Mouse (Mus musculus) heart, adult 9 months (tissue): ENCODE measurements around the gene Rnf126.
"Not testable (repeated sequence)": the region's sequence is repeated elsewhere in the genome, so short reads cannot be mapped to it uniquely, and the experiment has no call there.

ENCODE experiments used
- DNase-seq, 2 experiments: peaks; one replicate each; pipeline ENCODE4 v3.0.0; 2022; ENCODE audit warnings: low spot score in 2 of 2

The Rnf126 gene

DNA sequence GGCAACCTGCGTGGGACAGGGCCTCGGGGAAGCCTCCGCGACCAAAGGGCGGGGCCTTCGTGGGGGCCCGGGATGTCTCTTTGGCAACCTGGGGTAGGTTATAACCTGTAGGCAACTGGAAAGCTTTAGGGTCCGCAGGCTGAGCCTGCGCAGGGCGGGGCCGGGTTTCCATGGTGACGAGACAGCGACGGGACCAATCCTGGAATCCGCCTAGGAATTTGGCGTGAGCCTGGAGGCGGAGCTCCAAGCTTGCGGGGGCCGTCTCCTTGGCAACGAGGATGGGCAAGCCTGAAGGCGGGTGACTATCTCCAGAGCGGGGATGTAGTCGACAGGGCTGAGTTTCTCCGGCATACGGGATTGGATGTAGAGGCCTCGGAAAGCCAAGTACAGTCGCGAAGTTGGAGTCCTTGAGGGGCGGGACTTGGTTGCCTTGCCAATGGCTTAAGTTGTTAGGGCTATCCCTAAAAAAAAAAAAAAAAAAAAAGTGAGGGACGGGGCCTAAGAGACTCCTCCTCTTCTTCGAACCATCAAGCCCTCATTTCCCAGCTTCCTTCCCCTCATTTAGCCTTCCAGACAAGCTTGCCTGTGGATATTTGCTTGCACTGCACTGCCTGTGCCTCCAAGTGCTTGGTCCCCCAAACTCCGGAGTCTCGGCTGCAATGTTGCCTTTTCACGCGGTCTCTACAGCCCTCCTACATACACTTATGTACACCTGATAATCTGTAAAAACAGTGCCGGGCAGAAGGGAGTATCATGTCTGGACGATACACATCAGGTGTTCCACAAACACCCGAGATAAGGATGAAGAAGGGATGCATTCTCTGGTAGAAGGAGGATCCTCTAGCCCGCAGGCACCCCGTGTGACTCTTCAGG is 856 bp upstream of the Rnf126 start:
- DNase-seq: peak; percentile 89

- DNase-seq: peak in 1 of 2 experiments; percentile 50
These were observed 698 bp downstream of the Rnf126 start for GRCm38 (mm10) chr10:79766001-79766507.

- DNase-seq: no peak
These were observed 1.5 kb downstream of the Rnf126 start for GRCm38 (mm10) chr10:79765228-79765745.

- DNase-seq: no peak
These were observed 2.5 kb downstream of the Rnf126 start for GRCm38 (mm10) chr10:79764234-79764633.

DNA sequence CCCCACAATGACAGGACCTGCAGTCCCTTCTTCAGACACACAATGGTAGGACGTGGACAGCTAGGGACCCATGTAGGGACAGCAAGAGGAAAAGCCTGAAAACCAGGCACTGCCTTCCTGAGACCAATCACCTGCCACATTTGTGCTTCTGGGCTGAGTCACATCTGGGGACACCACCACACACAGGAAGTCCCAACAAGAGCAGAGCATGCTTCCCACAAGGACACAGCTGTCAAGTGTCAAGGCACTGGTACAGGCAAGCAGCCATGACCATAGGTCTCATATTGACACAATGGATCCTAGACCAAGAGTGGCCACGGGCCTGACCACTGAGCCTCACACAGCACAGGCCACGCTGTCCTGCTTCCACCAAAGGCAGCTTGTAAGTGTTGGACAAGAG is 3.9 kb downstream of the Rnf126 start:
- DNase-seq: no peak

DNA sequence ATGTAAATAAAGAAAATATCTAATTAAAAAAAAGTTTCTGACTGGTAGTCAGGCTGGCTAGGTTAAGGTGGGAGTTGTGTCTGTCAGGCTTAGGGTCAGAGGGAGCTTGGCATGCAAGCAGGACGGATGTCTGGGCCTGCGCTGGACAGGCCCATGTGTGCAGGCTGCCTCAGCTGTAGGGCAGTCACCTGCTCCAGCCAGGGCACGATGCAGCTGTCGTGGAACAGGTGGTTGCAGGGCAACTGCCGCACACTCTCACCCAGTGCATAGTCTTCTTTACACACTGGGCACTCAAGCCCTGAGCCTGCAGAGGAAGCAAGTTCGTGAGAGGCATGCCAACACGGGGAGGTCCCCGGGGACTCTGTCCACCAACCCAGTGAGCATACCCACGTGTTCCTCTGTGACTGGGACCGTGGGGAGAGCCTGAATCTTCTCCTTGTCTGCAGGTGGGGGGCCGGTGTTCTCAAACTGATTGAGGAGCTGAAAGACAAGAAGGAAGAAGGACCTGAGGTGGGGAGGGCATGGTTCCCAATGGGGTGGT is 6.1 kb downstream of the Rnf126 start:
- DNase-seq: no peak

GRCm38 (mm10) chr10:79759675-79760074 is 7.1 kb downstream of the Rnf126 start:
- not testable (repeated sequence) for DNase-seq

GRCm38 (mm10) chr10:79756660-79757059 is 10.1 kb downstream of the Rnf126 start:
- DNase-seq: no peak

GRCm38 (mm10) chr10:79755854-79756253 is 10.9 kb downstream of the Rnf126 start:
- DNase-seq: no peak

GRCm38 (mm10) chr10:79754856-79755516 is 11.8 kb downstream of the Rnf126 start, which contains the start of gene Fgf22:
Gene Fgf22, plus strand, starts transcription at chr10:79755076.
- DNase-seq: no peak

DNA sequence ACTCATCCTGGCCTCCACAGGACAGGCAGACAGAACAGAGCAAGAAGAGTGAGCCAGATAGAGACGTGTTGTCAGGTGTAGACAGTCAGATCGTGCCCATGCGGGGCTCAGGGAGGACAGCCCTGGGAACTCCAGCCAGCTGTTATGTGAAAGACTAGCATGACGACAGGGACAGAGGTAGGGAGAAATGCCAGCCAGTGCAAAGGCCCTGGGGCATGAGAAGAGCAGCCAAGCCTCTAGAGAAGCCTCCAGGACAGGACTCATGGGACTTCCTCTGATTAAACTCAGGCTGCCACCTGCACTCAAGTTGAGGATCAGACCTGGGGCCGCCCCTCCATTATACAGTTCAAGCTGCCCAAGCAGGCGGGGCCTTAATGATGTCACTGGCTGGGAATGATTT is 18.3 kb downstream of the Rnf126 start:
- no peak for DNase-seq

- no peak for DNase-seq
These were observed 20.0 kb downstream of the Rnf126 start for GRCm38 (mm10) chr10:79746774-79747151.

DNA sequence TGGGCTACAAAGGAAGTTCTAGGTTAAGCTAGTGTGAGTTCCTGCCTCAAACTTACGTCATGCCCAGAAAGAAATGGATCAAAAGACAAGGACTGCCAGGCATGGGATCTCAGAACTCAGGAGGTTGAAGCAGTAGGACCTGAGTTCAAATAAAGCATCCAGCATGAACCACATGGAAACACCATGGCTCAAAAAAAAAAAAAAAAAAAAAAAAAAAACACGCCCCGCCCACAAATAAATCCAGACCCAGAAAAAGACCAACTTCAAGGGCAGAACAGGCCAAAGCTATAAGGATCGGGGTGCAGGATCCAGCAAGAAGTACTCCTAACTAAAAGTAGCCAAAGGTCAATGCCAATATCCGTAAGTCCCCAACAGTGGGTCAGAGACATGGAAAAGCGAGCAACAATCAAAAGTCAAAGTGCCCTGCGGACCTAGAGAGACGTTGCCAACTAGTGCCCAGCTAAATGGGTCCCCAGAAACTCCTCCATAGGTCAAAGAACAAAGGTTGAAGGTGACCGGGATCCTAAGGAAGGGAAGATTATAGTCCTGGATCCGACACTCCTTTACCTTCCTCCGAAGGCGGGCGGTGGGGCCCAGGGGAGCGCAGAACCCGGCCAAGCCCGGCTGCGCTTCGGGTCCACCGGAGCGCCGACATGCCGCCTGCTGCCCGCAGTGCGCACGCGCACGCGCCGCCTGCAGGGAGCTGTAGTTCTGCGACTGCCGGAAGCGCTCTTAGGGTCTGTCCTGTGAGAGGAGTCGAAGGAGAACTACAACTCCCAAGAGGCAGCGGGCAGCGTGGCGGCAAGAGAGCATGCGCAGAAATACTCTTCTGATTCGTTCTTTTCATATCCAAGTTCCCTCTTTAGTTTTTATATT is 20.6 kb downstream of the Rnf126 start, which contains the start of gene Polrmt:
Gene Polrmt, minus strand, starts transcription at position 684 of the 876 bp plus-strand sequence.
- peak; percentile 97 to 98 for DNase-seq

DNA sequence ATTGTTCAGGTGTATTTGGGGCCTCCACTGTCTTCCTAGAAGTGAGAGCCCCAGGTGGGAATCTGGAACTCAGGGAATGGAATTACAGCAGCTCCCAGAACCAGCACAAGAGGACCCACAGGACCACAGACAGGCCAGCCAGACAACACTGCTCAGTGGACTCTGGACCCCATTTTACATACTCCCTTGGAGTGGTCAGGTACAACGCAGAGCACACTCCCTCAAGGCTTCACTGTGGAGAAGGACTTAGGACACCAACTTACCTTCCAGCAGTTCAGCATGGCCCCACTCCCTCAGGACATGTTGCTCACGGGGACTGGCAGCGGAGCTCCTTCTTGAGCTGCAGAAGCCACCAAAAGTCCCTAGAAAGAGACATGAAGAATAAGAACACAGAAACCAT is 21.3 kb downstream of the Rnf126 start:
- no peak for DNase-seq

GRCm38 (mm10) chr10:79743650-79744365 is 22.9 kb downstream of the Rnf126 start:
- no peak for DNase-seq

DNA sequence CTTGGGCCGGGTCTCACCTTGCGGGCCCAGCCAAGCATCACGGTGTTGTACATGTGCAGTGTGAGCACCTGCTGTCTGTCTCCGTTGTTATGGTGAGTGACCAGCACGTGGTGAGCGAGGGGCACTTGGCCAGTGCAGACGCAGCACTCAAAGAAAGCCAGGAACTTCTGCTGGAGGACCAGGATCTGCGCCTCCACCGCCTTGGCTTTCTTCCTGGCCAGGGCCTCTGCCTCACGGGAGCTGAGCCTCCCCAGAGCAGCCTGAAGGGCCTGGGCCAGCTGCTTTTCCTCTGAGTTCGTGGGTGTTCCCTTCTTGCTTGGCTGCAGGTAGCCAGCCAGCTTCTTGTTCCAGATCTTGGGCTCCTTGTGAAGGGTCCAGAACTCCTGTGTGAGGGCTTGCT is 23.6 kb downstream of the Rnf126 start:
- DNase-seq: no peak

GRCm38 (mm10) chr10:79740863-79741262 is 25.9 kb downstream of the Rnf126 start:
- DNase-seq: no peak

GRCm38 (mm10) chr10:79739234-79739633 is 27.5 kb downstream of the Rnf126 start:
- no peak for DNase-seq

DNA sequence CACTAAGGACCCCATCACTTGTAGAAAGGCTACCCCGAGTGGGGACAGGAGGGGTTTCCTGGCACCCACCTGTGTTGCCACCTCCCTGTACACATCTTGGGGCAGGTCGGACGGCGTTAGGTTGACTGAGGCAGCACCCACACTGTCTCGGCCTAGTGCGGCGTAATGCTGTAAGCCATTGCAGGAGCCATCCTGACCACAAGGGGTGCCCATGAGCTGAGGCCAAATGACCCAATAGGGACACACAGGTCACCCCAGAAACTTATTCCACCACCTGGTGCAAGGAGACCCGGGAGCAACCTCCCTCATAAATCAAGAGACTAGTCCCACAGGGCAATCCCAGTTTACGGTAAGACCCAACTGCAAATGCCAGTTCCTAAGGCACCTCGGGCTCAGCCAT is 28.5 kb downstream of the Rnf126 start:
- no peak for DNase-seq

DNA sequence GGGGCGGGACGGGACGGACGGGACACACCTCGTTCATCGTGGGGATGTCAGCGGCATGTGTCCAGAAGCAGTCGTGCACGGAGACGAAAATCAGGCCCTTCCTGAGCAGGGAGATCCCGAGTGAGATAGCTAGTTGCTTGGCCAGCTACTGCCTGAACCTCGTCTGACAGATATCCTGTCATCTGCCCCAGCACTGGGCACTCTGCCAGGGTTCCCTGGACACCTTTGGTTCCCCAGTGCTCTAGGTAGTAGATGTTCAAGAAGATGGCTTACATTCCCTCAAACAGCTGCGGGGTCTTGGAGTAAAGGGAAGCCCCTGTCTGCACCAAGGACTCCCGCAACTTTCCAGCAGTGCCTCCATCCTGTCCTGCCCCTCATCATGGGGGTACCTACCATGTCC is 30.0 kb downstream of the Rnf126 start:
- DNase-seq: no peak

DNA sequence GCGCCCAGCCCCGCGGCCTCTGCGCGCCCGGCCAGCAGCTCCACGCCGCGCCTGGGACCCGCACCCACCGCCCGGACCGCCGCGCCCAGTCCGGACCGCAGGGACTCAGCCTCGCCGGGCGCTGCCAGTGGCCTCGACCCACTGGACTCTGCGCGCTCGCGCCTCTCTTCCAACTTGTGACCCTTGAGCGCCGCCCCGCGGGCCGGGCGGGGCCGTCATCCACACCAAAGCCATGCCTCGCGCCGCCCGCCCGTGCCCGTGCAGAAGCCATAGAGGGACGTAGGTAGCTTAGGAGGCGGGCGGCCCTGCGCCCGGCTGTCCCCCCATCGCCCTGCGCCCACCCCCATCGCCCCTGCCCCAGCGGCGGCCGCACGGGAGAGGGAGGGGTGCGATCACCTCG is 31.4 kb downstream of the Rnf126 start:
- no peak for DNase-seq
